Mouse (Mus musculus) lung, postnatal 10 days (tissue): ENCODE measurements around the gene Sec24b.

Experiments used
- DNase-seq: peaks from one replicate; pipeline ENCODE4 v3.0.0; 2021

The Sec24b gene

DNA sequence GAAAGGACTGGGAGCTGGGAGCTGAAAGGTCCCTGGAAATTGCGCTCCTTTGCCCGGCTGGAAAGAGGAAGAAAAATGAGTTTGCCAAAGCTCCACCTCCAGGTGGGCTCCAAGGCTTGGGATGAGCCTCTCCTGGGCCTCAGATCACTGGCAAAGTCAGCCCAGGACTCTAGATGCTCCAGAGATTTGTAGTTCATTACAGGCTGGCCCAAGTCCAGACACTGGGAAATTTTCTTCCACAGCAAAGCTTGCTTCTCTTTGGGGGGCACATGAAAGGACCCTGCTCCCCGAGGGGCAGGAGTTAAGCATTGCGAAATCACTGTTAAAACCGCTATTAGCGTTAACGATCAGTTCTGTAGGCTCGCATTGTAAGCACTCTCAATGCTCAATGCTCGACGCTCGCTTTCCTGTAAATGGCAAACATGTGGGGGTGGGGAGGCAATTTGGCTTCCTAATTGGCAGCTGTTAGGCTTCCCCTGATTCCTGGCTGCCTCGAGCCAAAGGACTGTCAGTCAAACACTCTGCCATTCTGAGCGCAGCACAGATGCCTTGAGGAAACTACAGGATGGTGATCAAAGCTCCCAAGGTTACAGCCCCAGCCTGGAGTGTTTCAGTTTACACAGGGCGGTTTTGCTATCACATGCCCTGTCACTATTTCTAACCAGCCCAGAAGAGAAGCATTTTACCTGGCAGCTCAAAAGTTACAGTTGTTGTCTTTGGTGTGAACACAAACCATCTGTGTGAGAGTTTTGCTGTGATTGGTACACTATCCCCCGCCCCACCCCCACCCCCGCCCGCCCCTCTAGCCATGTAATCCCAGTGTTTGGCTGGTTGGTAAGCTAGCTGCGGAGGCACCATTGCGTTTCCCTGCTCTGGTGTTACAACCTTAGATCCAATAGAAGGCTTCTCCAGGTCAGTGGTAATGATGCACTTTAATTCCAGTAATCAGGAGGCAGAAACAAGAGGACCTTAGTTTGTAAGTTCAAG, 90.5 kb downstream of the Sec24b start:
- peak; percentile 62 for DNase-seq

DNA sequence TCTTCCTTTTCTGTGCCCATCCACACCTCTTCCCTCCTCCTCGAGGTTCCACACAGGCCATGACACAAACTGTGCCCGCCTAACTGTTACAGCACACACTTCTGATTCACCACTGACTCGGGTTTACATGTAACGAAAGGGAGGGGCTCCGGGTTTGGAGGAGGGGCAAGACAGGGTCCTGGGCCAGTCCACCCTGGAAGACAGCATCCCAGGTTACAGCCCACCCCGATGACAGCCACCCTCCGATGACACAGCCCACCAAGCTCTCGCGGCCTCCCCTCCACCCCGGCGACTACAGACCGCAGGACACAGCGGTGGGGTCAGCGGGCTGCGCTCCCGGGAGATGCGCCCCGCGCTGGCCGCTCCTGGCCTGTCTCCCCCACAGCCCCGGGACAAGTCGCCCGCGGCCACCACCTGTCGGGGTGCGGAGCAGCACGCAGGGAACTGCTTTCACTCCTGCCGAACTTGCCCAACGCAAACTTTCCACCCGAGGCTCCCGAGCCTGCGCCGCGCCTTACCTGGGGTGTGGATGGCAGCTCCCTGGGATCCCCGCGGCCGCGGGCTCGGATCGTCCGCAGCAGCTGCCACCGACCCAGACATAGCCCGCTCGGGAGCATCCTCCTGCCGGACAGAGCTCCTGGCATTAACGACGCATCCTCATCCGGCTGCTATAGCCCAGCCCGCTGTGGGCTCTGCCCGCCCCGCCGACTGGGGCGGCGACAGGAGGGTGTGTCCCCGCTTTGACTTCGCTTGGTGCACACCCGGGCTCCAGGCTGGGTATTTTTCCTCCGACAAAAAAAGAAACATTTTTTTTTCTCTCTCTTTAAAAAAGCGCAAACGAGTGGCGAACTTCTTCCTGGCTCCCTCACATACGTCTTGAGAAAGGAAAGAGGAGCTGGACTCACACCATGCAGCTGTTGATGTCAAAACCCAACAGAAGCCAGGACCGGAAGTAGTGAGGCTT, 91.6 kb downstream of the Sec24b start, which contains the start of gene Mcub:
Gene Mcub (minus strand): TSS at position 775 of the 964 bp plus-strand sequence.
- DNase-seq = peak; percentile 66

- no peak for DNase-seq
Observed at GRCm38 (mm10) chr3:129969031-129969430, 92.3 kb downstream of the Sec24b start.

DNA sequence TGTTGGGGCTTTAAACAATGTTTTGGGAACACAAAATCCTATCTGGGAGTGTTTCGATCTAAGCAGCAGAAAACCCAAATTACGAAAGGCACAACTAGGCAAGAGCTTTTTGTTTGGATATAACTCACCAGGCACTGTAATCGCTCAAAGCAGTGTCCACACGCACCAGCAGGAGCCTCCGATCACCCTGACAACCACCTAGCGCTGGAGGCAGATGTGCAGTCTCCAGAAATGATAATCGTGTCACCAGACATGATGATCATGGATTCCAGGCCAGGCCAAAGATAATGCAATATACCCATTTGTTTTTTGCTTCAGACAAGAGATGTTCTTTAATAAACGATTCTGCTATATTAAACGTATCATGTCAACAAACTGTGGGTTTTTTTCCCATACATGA, 93.5 kb downstream of the Sec24b start:
- DNase-seq = no peak

- no peak for DNase-seq
Observed at GRCm38 (mm10) chr3:129964681-129965080, 96.7 kb downstream of the Sec24b start.

DNA sequence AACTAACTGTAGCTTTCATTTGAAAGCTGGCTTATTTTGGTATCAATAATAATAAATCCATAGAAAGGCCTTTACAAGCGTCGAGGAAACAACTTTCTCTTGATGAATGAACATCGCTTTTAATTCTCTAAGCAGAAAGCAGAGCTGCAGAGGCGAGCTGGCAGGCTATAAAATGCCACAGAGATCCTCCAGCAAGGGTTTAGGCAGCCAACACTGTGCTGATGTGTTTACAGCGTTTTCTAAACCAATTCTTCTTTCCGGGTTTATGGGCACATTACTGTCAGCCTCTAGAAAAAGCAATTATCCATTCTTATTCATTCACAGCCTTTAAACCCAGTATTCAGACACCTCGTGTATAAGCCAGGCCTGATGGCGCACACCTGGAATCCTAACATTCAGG, 98.8 kb downstream of the Sec24b start:
- DNase-seq = no peak

DNA sequence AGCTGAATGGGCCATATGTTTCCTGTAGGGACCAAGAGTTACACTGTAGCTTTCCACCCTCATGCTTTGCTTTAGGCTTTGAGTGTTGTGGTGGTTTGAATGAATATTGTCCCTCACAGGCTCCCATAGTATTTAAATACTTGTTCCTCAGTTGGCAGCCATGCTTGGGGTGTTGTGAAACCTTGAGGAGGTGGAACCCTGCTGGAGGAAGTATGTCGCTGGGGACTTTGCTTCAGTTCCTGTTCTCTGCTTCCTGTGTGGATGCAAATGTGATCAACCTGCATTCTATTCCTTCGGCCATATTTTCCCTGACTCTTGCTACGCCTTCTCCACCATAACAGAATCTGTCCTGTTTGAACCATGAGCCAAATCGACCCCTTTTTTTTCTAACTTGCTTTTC, 108.1 kb downstream of the Sec24b start:
- DNase-seq = no peak

DNA sequence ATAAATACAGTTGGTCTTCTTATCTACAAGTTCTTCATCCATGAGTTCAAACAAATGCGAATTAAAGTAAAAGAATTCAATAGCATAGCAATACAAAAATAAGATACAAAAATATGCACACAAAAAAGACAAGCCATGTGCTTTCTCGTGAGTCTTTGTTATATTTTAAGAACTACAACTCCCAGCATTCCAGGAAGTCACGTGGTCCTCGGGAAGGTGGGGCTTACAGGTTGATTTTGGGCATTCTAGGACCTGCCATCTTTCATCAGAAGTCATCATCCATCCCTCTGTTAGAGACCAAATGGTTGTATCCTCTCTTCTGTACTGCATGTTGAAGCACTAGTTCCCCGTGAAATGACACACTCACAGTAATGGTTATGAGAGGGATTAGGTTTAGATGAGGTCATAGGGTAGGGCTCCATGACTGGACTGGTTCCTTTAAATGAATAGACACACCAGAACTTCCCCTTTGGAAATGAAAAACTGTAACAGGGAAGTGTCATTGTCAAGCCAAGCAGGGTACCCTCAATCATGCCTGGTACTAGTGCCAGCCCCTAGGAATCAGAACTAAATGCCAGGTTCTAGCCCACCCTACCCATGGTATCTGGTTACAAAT, 112.1 kb downstream of the Sec24b start:
- DNase-seq = no peak

DNA sequence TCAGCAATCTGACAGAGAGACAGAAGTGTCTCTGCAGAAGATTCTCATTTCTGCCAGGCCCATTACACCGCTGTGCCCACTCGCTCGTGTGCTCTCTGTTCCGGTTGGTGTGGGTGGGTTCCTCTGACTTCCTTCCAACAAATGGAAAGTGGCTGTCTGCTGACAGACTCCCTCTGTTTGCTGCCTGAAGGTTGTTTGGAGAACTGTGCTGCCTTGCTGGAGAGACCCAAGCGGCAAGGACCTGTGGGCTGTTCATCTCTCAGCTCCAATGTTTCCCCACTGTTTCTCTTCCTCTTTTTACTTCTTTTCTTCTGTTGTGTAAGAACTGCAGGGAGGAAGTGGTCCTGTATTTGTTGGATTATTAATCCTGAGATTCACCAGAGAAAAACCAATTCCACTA, 113.0 kb downstream of the Sec24b start:
- peak; percentile 49 for DNase-seq

DNA sequence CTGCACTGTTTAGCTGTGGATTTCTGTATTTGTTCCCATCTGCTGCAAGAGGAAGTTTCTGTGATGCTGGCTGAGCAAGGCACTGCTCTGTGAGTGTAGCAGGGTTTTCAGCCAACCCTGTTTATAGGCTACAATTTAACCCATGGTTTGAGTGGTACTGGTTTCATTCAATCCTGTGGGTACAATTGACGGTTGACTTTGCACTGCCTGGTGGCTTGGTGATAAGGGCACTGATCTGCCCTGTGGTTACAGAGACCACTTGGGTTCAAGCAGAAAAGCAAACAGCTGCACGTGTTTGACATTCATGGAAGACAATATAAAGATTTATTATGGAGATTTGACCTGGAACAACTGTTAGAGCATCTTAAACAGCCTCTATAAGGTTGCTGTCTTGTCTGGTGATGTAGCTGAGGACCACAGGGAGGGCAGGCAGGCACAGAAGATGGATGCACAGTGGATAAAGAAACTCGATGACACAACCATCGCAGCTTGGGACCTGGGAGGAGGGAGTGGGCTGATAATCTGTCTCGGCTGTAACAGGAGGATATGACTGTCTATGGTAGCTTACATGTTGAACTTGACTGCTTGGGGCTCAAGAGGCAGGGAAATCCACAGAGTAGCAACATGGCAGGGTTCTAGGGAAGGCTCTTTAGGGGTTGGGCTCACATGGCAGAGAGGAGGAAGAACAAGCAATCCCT, 115.0 kb downstream of the Sec24b start:
- DNase-seq = no peak

DNA sequence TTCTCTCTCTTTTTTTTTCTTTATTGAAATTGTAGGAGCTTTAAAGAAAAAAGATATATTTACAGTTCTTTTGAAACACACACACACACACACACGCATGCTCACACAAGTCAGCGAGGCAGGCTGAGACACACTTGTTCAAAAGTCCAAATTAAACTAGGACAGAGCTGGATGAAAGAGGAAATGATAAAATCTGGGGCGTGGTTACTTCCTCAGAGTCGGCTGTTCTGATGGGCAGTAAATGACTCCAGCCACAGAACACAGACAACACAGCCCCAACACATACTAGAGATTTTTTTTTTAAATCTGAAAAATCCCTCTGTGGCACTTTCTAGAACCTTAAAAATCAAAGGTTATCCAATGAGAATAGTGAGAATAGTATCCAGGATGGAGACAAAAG, 117.5 kb downstream of the Sec24b start:
- peak; percentile 13 for DNase-seq

- DNase-seq = no peak
Observed at GRCm38 (mm10) chr3:129941291-129941690, 120.1 kb downstream of the Sec24b start.

DNA sequence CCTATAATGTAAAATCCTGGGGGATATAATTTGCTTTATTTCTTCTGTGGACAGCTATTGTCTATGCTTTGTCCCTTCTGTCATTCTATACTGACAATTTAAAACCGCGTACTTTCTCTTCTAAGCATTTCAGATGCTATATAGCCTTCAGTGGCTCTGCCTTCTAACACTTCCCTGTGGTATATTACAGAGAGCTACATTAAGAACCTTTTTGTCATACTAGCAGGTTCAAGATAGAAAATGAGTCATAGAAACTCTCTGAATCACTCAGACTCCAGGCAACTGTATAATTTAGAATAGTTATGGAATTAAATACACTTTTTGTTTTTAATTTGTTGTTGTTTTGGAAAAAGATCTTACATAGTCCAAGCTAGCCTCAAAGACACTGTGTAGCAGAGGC, 120.6 kb downstream of the Sec24b start:
- no peak for DNase-seq

- DNase-seq = no peak
Observed at GRCm38 (mm10) chr3:129939058-129939457, 122.3 kb downstream of the Sec24b start.

DNA sequence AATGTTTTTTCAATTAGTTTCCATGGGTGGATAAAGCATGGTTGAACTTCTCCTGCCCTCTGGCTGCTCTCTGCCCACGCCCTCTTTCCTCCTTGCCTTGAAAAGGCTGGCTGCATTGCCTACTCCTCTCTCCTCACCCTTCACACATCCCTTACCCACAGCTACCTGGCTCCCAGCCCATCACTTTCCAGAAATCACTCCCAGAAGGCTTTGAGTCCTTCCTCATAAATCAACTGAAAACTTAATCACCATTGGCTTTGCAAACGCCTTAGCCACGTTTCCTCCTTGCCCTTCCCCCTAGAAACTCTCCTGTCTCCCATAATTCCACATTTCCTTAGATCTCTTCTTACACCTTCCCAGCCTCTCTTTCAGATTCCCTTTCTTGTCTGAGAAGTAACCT, 123.5 kb downstream of the Sec24b start:
- peak; percentile 18 for DNase-seq

GRCm38 (mm10) chr3:129936561-129936960, 124.8 kb downstream of the Sec24b start:
- no peak for DNase-seq
